Mouse (Mus musculus) layer of hippocampus, adult 18-20 months (tissue): ENCODE measurements at regions not wholly inside any gene's neighbourhood (a gene's known extent, or its start where the extent isn't known, plus 50 kb on each side); places are given as distances from the start of the nearest gene placed in this dataset.

Experiments used
- DNase-seq, 2 experiments: peaks; one replicate each; pipeline ENCODE4 v3.0.0; 2022; ENCODE audit warnings: low spot score in 2 of 2

DNA sequence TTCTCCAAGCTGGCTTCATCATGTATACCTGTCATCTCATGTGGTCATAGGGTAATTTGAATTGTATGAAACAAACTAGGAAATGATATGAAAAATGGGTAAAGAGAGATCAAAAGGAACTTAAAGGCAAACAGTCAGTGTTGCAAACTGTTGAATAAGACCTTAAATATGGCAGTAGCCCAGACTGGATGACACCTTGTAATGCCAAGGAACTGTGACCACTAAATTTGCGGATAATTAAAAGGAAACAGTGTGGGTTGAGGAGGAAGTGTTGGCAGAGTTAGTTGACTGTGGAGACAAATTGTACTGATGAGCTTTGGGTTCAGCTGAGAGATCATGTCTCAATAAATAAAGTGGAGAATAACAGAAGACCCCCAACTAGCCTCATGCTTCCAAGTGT is 147.3 kb upstream of the Rasa1 start:
- DNase-seq: no peak

DNA sequence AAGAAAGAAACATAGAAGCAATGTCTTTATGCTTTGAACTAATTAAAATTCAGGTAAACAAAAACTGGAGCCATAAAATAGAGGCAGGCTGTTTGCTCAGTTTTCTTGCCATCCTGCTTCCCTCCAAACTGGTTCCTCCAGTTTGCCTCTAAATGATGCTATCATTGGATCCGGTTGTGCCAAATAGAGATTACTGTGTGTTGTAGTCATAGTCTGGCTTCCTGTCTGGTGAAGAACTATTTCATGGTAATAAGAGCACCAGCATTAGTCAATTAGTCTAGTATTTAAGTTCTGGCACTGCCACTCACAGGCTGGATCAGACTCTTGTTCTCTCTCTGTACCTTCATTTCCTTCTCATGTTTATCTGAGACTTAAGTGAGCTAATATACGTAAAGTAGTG is 141.9 kb upstream of the Rasa1 start:
- DNase-seq: no peak

DNA sequence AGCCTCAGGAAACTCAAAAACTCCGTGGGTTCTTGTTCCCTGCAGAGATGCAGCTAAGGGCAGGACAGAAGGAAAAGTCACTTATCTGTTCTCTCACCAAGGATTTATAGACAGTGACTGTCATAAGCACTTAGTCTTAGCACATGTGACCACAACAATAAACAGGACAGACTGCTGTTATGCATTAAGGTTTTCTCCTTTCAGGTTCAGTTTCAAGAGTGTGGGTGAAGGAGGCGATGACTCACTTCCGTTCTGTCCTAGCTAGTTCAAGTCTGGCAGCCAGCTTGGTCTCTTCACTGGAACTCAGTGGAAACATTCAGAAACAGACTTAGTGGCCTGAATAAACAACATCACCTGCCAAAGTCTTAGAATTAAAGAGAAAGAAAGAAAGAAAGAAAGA is 141.1 kb upstream of the Rasa1 start:
- DNase-seq: no peak

DNA sequence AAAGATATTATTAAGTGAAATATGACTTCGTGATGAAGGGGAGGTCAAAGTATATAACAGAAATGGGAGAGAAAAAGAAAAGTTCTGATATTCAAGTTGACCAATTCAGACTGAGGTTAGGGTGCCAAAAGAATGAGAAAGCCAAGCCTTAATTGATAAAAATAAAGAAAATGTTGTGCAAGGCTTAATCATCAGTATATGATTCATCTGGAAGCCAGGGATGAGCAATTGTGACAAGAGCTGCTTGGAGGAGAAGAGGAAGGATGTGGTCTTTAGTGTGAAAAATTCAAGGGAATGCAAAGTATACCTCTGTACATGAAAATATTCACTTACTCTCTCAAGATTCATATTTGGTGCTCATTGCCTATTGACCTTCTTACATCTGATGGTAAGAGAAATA is 129.7 kb upstream of the Rasa1 start:
- no peak for DNase-seq

DNA sequence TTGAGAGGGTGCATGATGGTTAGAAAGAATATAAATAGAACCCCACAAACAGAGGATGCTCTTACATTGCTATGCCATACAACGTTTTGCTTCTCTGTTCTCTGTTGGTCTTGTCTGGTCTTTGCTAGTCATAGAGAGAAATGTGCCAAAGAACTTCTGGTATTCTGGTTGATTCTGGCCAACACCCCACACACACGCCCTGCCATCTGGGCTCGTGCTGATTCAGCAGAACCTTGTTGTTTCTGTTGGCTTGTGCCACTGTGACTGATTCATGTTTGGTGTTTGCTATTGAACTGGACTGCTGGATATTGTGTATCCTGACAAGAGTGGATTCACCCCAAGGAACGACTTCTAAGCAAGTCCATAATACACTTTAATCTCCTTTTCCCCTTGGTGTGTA is 126.0 kb upstream of the Rasa1 start:
- peak in 1 of 2 experiments; percentile 35 for DNase-seq

DNA sequence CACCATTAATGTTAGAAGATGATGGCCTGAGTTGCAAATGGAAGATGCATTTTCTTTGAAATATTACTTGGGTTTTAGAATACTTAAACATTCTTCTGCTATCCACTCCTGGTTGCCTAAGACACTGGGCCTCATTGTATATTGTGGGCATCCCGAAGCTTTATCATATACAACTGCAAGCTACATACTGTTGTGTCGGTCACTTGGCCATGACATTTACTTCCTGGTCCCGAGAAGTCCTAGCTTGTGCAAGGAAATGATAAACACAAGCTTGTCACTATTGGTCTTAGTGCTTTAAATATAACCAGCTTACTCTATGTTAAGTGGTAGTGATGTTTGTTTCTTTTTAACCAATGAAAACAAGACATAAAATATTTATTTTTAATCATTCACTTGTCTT is 122.4 kb upstream of the Rasa1 start:
- no peak for DNase-seq

DNA sequence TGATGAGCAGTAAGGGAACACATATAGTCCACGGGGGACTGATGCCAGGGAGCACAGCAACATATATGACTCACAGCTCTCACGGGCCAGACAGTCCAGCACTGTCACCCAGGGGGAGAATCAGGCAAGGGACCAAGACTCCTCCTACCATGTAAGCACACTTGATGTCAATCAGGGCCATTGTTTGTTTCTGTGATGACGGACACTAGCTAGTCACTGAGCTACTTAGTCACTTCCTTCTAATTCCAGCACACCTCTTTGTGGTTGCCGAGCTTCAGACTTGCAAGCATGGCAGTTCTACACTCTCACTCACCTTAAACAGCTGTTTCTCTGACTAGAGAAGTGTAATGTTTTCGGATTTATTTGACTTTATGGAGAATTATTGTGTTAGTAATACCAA is 109.9 kb upstream of the Rasa1 start:
- no peak for DNase-seq

DNA sequence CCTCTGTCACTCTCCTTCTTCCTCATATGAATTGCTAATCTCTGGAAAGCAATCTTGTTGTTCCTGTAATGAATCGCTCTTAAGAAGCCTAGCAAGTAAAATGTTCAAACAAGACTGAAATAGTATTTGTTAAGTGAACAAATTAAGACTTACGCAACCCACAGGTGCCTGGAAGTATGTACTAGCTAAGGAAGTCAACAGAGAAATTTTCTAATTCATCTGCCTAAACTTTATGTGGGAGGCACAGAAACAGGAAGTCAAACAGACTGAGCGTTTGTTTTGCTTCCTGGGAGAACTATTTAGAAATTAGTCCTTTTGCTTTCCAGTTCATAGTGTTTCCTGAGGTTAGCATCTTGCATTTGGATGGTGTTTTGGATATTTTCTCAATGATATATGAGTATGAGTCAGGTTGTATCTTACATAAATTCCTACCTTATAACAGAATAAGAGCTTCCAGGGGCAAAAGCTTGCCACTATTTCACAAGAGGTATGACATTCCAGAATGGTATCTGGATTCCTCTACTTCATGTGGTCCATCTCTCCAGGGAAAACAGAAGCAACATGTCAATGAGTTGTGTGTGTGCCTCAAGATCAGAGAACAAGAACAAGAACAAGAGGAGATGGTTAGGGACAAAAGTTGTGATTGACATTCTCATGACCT is 87.5 kb upstream of the Rasa1 start:
- DNase-seq: no peak

DNA sequence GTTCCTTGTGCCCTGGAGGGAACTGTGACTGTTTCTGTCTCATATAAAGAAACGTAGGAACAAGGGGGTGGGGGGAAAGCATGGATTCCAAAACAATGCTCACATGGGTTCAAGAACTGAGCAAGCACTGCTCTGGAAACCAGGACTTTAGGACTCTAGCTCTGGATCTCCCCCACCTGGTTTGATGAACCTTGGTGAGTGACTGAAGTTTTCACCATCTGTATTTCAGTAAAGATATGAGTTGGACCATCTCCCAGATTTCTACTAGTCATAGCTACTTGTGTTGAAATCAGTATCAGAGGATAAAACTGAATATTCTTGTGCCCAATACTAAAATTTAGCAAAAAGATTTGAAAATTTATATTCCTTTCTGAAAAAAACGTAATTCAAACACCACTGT is 70.7 kb upstream of the Rasa1 start:
- DNase-seq: no peak

DNA sequence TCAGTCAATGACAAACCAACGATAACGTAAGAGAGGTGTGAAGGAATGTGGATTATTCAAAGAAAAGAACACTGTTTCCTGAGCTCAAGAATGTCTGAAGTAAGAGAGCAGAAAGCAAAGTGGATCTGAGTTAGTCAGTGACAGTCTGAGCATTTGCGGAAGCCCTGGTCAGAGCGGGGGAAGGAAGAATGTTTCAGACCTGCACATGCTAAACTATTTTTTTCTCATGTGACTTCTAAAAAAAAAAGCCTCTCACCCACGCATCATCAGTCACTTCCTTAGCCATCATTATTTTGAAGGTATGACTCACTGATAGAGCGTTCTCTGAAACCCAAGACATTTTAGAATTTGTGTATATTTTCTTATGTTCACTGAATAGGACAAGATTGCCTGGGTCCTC is 70.2 kb upstream of the Rasa1 start:
- DNase-seq: no peak

DNA sequence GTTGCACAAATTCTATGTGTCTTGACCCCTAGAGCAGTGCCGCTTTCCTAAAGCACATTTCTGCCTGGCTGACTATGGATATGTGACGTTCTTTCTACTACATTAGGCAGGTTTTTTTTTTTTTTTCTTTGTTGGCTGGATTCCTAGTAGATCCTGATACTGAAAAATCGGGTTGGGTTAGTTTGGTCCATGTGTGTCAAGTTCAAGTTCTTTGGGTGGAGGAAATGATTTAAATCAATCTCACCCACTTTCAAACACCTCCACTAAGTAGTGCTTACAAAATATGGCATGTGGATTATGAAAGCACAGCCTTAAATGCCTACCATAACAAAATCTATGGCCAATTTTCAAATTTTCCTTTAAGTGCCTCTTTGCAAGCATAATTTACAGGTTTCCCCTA is 63.1 kb upstream of the Rasa1 start:
- DNase-seq: no peak
